Mouse (Mus musculus): ENCODE measurements around the gene Spata3. TPM values are rescaled to one million over a fixed set of nuclear protein-coding genes. Genes with fewer than 3 reads are reported as not detected.

Spata3 gene
- total and polyA plus RNA-seq, 2 experiments, result not detected

- H3K9ac ChIP-seq (ENCODE audit: low read depth, low read length), result peak overlapping the region; percentile 99
- peak; percentile 92 for DNase-seq (ENCODE audit: extremely low read depth, low read depth, low spot score)
- H3K4me1 ChIP-seq (ENCODE audit: control insufficient read depth, insufficient read depth, low read length), result peaks cover 13% of the 10 kb centered on the region; the same call in 1 of the 2 replicates
- H3K27me3 ChIP-seq (ENCODE audit: control insufficient read depth, insufficient read depth, low read length), result no peaks in the 10 kb centered on the region
- TF ChIP-seq CTCF (IDR thresholded peaks at IDR 0.05; ENCODE audit: low read depth, low read length) (no peak), POLR2A (IDR thresholded peaks at IDR 0.05; ENCODE audit: extremely low read depth, insufficient read depth, low read length) (0 out of 2 replicates have a peak, but pooled peaks have one; percentile 13)
- 7% methylated on average over 24 of the region's 24 CpGs for WGBS
- H3K27ac ChIP-seq (replicated peaks; ENCODE audit: insufficient read depth, low read depth, low read length), result peak overlapping the region; percentile 99
- H3K79me2 ChIP-seq (ENCODE audit: control insufficient read depth, insufficient read depth, low read length), result peaks cover 22% of the 10 kb centered on the region
- peaks cover 11% of the 10 kb centered on the region; the same call in 1 of the 2 replicates for H3K36me3 ChIP-seq (ENCODE audit: control insufficient read depth, insufficient read depth, low read length)
- H3K4me3 ChIP-seq (ENCODE audit: insufficient read depth, low read depth, low read length), result peak overlapping the region; percentile 83
Observed at GRCm38 (mm10) chr1:86046833-86047563, 30.4 kb downstream of the Spata3 start.

DNA sequence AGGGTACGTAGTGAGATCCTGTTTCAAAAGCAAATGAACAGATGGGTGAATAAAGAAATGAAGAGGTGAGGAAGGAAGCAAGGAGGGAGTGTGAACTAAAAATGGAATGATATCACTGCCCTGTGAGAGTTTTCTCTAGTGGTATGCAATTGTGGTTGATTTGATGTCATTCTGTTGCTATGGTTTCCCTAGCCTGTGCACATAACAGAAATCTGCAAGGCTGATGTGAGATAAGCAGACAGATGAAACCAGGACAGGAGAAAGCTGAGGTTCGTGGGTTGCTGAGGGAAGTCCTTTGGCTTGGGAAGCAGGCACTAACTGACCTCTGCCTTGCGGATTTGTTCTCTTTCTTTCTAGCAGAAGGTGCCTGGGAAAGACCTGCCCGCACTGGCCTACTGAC, 31.6 kb downstream of the Spata3 start:
- 45% methylated on average over 4 of the region's 4 CpGs for whole genome bisulfite sequencing
- H3K27me3 ChIP-seq (ENCODE audit: control insufficient read depth, insufficient read depth, low read length), result no peaks in the 10 kb centered on the region

DNA sequence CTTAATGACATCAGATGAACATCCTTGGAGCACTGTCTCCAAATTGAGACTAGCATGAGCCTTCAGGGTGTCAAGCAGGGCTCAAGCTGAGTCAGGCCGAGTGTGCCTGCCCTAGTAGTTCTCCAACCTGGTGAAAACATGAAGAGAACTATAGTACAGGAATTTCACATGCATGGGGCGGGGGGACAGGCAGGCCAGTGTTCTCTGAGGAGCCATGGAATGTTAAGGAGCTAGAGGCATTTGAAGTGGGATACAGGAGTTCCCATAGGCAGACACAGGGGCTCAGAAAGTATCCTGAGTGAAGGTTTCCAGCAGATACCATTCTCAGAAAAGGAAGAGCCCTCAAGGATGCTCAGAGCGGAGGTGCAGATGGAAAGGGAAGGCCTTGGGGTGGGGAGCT, 32.1 kb downstream of the Spata3 start:
- Histone ChIP-seq H3K4me1 (ENCODE audit: control insufficient read depth, insufficient read depth, low read length) (peaks cover 18% of the 10 kb centered on the region), H3K4me3 (ENCODE audit: insufficient read depth, low read depth, low read length) (no peak overlapping the region), H3K27ac (replicated peaks; ENCODE audit: insufficient read depth, low read depth, low read length) (peak overlapping the region; percentile 99), H3K36me3 (ENCODE audit: control insufficient read depth, insufficient read depth, low read length) (peaks cover 18% of the 10 kb centered on the region), H3K79me2 (ENCODE audit: control insufficient read depth, insufficient read depth, low read length) (peaks cover 17% of the 10 kb centered on the region), H3K27me3 (ENCODE audit: control insufficient read depth, insufficient read depth, low read length) (no peaks in the 10 kb centered on the region), H3K9ac (ENCODE audit: low read depth, low read length) (no peak overlapping the region)
- WGBS, result 90% methylated on average over 3 of the region's 3 CpGs
- no peak for TF ChIP-seq CTCF (IDR thresholded peaks at IDR 0.05; ENCODE audit: low read depth, low read length)
- TF ChIP-seq POLR2A (IDR thresholded peaks at IDR 0.05; ENCODE audit: extremely low read depth, insufficient read depth, low read length), result no peak
- DNase-seq (ENCODE audit: extremely low read depth, low read depth, low spot score), result no peak

More for the DNA sequence above, 31.6 kb downstream of the Spata3 start:
- H3K9ac ChIP-seq (ENCODE audit: low read depth, low read length), result peak overlapping the region; percentile 12; the same call in 1 of the 2 replicates
- no peak for DNase-seq (ENCODE audit: extremely low read depth, low read depth, low spot score)
- peak overlapping the region; percentile 99 for H3K27ac ChIP-seq (replicated peaks; ENCODE audit: insufficient read depth, low read depth, low read length)
- no peak overlapping the region for H3K4me3 ChIP-seq (ENCODE audit: insufficient read depth, low read depth, low read length)
- no peak for TF ChIP-seq POLR2A (IDR thresholded peaks at IDR 0.05; ENCODE audit: extremely low read depth, insufficient read depth, low read length)
- no peak for TF ChIP-seq CTCF (IDR thresholded peaks at IDR 0.05; ENCODE audit: low read depth, low read length)
- H3K79me2 ChIP-seq (ENCODE audit: control insufficient read depth, insufficient read depth, low read length), result peaks cover 17% of the 10 kb centered on the region
- H3K4me1 ChIP-seq (ENCODE audit: control insufficient read depth, insufficient read depth, low read length), result peaks cover 18% of the 10 kb centered on the region
- H3K36me3 ChIP-seq (ENCODE audit: control insufficient read depth, insufficient read depth, low read length), result peaks cover 16% of the 10 kb centered on the region

- no peak for TF ChIP-seq POLR2A (IDR thresholded peaks at IDR 0.05; ENCODE audit: extremely low read depth, insufficient read depth, low read length)
- no peak for TF ChIP-seq CTCF (IDR thresholded peaks at IDR 0.05; ENCODE audit: low read depth, low read length)
- Histone ChIP-seq H3K4me1 (ENCODE audit: control insufficient read depth, insufficient read depth, low read length) (peaks cover 37% of the 10 kb centered on the region), H3K27me3 (ENCODE audit: control insufficient read depth, insufficient read depth, low read length) (no peaks in the 10 kb centered on the region), H3K27ac (replicated peaks; ENCODE audit: insufficient read depth, low read depth, low read length) (peak overlapping the region; percentile 89), H3K79me2 (ENCODE audit: control insufficient read depth, insufficient read depth, low read length) (peaks cover 6% of the 10 kb centered on the region), H3K9ac (ENCODE audit: low read depth, low read length) (peak overlapping the region; percentile 44), H3K36me3 (ENCODE audit: control insufficient read depth, insufficient read depth, low read length) (peaks cover 28% of the 10 kb centered on the region), H3K4me3 (ENCODE audit: insufficient read depth, low read depth, low read length) (no peak overlapping the region)
- peak; percentile 88 for DNase-seq (ENCODE audit: extremely low read depth, low read depth, low spot score)
- WGBS, result 21% methylated on average over 12 of the region's 12 CpGs
Observed at GRCm38 (mm10) chr1:86053198-86053921, 36.7 kb downstream of the Spata3 start.

- no peaks in the 10 kb centered on the region; the same call in 1 of the 2 replicates for H3K79me2 ChIP-seq (ENCODE audit: control insufficient read depth, insufficient read depth, low read length)
- DNase-seq (ENCODE audit: extremely low read depth, low read depth, low spot score), result peak; percentile 46
- H3K4me1 ChIP-seq (ENCODE audit: control insufficient read depth, insufficient read depth, low read length), result peaks cover 39% of the 10 kb centered on the region
- H3K27ac ChIP-seq (replicated peaks; ENCODE audit: insufficient read depth, low read depth, low read length), result peak overlapping the region; percentile 97
- TF ChIP-seq CTCF (IDR thresholded peaks at IDR 0.05; ENCODE audit: low read depth, low read length) (no peak), POLR2A (IDR thresholded peaks at IDR 0.05; ENCODE audit: extremely low read depth, insufficient read depth, low read length) (no peak)
- H3K27me3 ChIP-seq (ENCODE audit: control insufficient read depth, insufficient read depth, low read length), result no peaks in the 10 kb centered on the region
- no peak overlapping the region for H3K4me3 ChIP-seq (ENCODE audit: insufficient read depth, low read depth, low read length)
- H3K36me3 ChIP-seq (ENCODE audit: control insufficient read depth, insufficient read depth, low read length), result peaks cover 22% of the 10 kb centered on the region
- 37% methylated on average over 3 of the region's 3 CpGs for WGBS
- H3K9ac ChIP-seq (ENCODE audit: low read depth, low read length), result peak overlapping the region; percentile 50; the same call in 1 of the 2 replicates
Observed at GRCm38 (mm10) chr1:86054943-86055342, 38.3 kb downstream of the Spata3 start.

Measured in liver, adult 2 months (tissue).